Mouse (Mus musculus) ES-E14 (cell line): Measurements from ENCODE around the gene Vat1.
A peak's percentile ranks its signal among the peaks of the same experiment; 100 is the strongest.

Source experiments
- CHD2 ChIP-seq: IDR thresholded peaks from 2 replicates; pipeline ENCODE4 v1.6.1; 2014; ENCODE audit warnings: mild to moderate bottlenecking, low read depth, low read length, inconsistent platforms
- ZNF384 ChIP-seq: IDR thresholded peaks from 2 replicates; pipeline ENCODE4 v1.6.1; 2012; ENCODE audit warnings: low read depth, low read length, inconsistent platforms

GRCm38 (mm10) chr11:101446319-101446718, 19.7 kb downstream of the Vat1 start:
- TF ChIP-seq CHD2 (peak; percentile 52; the same call in 1 of the 2 replicates), ZNF384 (no peak)
